In genomic region chr6:102170913-102171312, GRCm38 (mm10) we compare ENCODE assay signal across 8 mouse cellular contexts.
A peak's percentile ranks its signal among the peaks of the same experiment; 100 is the strongest.
DNase-seq lines count a peak whose midpoint lies in the region; ATAC-seq and TF ChIP-seq lines count a peak whose summit lies in the region.
"Had no signal": no experiment of that assay in that cellular context is flagged by ENCODE, and none has a peak within 500 bp of the region (broad histone marks: within the 10 kb centered on the region; RNA-seq: fewer than 3 reads in every experiment).

No protein-coding gene starts in this region.

- no peak overlapping the region for H3K4me3 ChIP-seq in ES-Bruce4 (ENCODE audit: low read depth, low read length)
- H3K4me3 ChIP-seq: megakaryocyte, embryonic 14.5 days had no signal

- no peak overlapping the region for H3K9ac ChIP-seq in ES-Bruce4 (ENCODE audit: low read depth, poor library complexity, severe bottlenecking)

- DNase-seq in kidney, adult 9 months, result peak; percentile 57
- DNase-seq in kidney, adult 18-20 months, result no peak
- peak; percentile 51 for DNase-seq in A20 (ENCODE audit: low read depth, low spot score)
- peak; percentile 59 for DNase-seq in embryo, embryonic 9.5 days (ENCODE audit: extremely low spot score)
- DNase-seq in ovary, adult 18-20 months (ENCODE audit: low spot score), result no peak

- ATAC-seq in monocyte, adult 5-6 weeks (replicated peaks; ENCODE audit: insufficient number of reproducible peaks, low FRiP score, low TSS enrichment, poor library complexity, severe bottlenecking), result no peak

- H3K4me1 ChIP-seq in ES-Bruce4 (ENCODE audit: control insufficient read depth, insufficient read depth, low read length), result no peaks in the 10 kb centered on the region
- H3K4me1 ChIP-seq: megakaryocyte, embryonic 14.5 days had no signal

- H3K9me3 ChIP-seq in ES-Bruce4 (replicated peaks; ENCODE audit: control insufficient read depth, insufficient read depth, low read length, poor library complexity, severe bottlenecking), result no peaks in the 10 kb centered on the region; the same call in 1 of the 2 replicates
- H3K9me3 ChIP-seq: megakaryocyte, embryonic 14.5 days had no signal

- TF ChIP-seq POLR2A in ES-Bruce4 (IDR thresholded peaks at IDR 0.05; ENCODE audit: insufficient read depth, low read length), result no peak

- no peak for TF ChIP-seq EP300 in ES-Bruce4 (IDR thresholded peaks at IDR 0.05; ENCODE audit: insufficient read depth, low read depth, low read length)

- no peaks in the 10 kb centered on the region for H3K27me3 ChIP-seq in ES-Bruce4 (ENCODE audit: control insufficient read depth, insufficient read depth, low read length, poor library complexity, severe bottlenecking)
- H3K27me3 ChIP-seq: megakaryocyte, embryonic 14.5 days had no signal

- H3K36me3 ChIP-seq in ES-Bruce4 (ENCODE audit: control insufficient read depth, insufficient read depth, low read length, poor library complexity, severe bottlenecking), result no peaks in the 10 kb centered on the region

- H3K27ac ChIP-seq in ES-Bruce4 (ENCODE audit: insufficient read depth, low read length), result no peak overlapping the region

- TF ChIP-seq CTCF in ES-Bruce4 (IDR thresholded peaks at IDR 0.05; ENCODE audit: low read depth, low read length), result peak; percentile 46

Comparison
In these comparisons a context has a peak if more than half of its experiments do, and no peak if none do; other contexts are left out.
1. DNase-seq: peak in kidney, adult 9 months (single experiment), A20 (single experiment) and embryo, embryonic 9.5 days (single experiment); none in kidney, adult 18-20 months (single experiment) and ovary, adult 18-20 months (single experiment).